Mouse (Mus musculus): ENCODE measurements around the gene Scgb1a1.
"Not testable (repeated sequence)": the region's sequence is repeated elsewhere in the genome, so short reads cannot be mapped to it uniquely, and the experiment has no call there.

Gene Scgb1a1

DNA sequence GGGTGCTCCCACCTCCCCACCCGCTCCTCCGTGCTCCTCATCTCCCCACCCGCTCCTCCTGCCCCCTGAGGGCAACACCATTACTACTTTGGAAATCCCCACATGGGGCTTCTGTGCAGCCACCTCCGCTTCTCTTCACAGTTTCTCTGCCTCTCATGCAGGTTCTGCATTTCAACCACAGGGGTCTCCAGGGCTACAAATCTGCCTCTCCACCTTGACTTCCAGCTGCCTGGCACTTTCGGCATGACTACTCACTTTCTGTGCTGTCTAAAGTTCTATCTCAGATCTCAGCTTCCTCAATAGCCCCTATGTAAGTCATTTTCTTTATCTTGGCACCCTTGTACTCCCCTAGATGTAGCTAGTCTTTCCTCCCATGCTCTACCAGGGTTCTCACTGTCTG is 20.5 kb downstream of the Scgb1a1 start:
- no peak for DNase-seq (ENCODE audit: low spot score in 2 of 2)

DNA sequence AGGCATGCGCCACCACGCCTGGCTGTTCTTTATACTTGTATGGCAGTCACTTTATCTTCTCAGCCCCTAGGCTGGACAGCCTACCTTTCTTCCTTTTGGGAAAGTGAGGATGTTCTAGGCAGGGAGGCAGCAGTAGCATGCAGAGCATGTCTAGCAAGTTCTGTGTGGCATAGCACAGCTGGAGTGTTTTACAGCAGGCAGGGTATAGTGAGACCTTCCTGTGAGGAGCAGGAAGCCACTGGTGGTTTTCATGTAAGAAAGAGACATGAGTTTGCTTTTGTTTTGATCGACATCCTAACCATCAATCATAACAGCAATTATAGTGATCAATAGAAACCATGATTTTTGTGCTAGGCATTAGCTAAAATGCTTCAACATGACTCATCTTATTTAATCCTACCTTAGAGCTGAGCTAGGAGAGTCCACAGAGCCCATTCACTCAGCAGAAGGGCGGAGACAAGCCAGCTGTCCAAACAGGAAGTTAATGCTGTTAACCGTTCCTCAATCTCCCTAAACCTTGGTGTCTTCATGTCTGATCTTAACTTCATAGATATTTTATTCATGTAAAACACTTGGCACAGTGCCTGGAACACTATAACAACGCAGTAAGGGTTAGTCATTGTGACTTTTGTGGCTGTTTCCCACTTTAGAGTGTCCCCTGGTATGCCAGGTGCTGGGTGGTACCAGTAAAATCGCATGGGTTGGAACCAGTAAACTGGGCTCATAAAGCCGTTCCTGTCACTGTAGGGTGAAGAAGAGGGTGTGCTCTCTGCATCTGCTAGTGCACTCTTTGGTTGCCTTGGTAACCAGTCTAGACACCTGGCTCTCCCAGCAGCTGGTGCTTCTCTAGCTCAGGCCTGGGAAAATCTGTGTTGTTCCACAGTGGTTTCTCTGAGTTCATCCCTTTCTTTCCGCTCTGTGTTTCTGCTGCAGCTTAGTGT is 21.9 kb downstream of the Scgb1a1 start:
- no peak for DNase-seq (ENCODE audit: low spot score in 2 of 2)

DNA sequence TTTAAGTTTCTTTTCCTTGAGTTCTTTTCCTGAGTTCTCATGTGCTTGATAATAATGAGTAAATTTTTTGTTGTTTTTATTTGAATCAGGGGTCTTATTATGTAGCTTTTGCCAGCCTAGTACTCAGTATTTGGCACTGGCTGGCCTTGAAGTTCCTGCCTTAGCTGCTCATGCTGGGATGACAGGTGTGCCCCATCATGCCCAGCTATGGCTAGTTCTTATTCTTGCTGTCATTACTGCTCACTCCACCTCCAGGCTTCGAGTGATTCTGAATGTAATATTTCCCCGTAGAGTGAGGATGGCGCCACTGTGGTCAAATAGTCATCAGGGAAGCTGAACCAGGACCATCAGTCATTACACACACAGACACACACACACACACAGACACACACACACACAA is 23.9 kb downstream of the Scgb1a1 start:
- DNase-seq (ENCODE audit: low spot score in 2 of 2) = no peak

- no peak for DNase-seq (ENCODE audit: low spot score in 2 of 2)
Measured at GRCm38 (mm10) chr19:9062822-9063221, 24.9 kb downstream of the Scgb1a1 start.

DNA sequence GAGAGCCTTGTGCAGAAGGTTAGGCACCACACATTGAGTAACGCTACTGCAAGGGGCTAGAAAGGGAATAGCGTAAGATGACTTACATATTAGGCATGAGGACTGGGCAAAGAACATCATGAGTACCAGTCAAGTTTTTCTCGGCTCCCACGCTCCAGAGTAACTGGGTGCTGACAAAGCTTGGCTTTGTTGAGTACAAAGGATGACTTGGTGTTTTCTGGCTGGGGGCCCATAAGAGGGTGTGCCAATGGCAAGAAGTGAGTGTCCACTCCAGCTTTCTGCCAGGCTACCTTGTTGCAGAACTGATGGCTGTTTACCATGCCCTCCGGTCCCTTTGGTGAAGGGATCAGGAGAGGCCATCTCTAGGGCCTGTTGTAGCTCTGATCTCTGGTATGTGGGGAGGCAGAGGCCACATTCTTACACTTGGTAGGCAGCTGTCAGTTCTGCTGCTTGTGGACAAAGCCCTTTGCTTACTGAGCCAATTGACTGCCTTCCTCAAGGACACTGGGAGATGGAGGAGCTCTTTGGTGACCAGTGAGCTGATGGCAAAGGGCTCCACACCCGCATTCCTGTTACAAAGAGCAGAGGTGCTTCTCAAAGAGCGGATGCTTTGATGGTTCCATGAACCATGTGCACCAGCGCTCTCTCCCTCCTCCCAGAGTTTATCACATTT is 26.4 kb downstream of the Scgb1a1 start:
- no peak for DNase-seq (ENCODE audit: low spot score in 2 of 2)

DNA sequence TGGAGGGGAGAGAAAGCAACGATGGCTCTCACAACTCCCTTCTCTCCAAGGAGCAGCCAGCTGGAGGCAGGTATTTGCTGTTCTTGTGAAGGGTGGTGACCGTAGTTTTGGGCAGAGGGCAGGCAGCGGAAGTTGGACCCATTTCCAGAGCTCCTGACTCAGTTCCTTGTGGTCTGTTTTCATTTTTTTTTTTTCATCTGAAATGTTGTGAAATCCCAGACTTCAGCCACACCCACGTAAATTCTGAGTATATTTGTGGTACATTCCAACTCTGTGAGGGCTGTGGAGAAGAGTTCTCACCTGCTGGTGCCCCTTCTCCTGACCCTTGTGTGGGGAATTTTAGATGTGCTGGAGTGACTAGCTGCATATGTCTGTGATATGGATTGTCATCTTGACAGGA is 27.7 kb downstream of the Scgb1a1 start:
- no peak for DNase-seq (ENCODE audit: low spot score in 2 of 2)

- DNase-seq (ENCODE audit: low spot score in 2 of 2) = no peak
Measured at GRCm38 (mm10) chr19:9059391-9059790, 28.4 kb downstream of the Scgb1a1 start.

- DNase-seq (ENCODE audit: low spot score in 2 of 2) = no peak
Measured at GRCm38 (mm10) chr19:9058944-9059343, 28.8 kb downstream of the Scgb1a1 start.

GRCm38 (mm10) chr19:9058331-9058884 is 29.4 kb downstream of the Scgb1a1 start:
- DNase-seq (ENCODE audit: low spot score in 2 of 2) = no peak

DNA sequence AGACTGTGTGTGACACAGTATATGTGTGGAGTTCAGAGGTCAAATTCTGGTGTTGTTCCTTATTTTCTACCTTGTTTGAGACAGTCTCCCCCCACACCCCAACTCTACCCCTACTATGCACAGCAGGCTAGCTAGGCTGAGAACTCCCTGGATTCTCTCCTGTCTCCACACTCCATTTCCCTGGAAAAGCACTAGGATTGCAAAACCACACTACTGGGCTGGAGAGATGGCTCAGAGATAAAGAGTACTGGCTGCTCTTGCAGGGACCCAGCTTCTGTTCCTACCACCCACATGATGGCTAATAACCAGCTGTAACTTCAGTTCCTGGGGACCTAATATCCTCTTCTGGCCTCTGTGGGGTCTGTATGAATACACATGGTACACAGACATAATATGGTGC is 30.1 kb downstream of the Scgb1a1 start:
- no peak for DNase-seq (ENCODE audit: low spot score in 2 of 2)

GRCm38 (mm10) chr19:9055703-9056355 is 31.9 kb downstream of the Scgb1a1 start:
- no peak for DNase-seq (ENCODE audit: low spot score in 2 of 2)

DNA sequence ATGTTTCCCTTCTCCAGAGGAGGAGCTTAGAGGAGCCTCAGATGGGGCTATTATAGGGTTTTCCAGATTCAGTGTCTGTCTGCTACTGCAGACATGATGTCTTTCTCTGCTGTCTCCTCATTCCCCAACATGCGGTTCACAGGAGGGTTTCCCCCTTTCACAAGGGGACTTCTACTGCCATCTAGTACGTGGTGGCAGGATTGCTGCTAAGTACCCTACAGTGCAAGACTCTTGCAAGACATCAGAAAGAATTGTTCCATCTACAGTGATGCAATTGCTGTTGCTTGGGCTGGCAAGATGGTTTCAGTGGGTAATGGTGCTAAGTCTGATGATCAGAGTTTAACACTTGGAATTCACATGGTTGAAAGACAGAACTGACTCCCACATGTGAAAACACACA is 32.6 kb downstream of the Scgb1a1 start:
- DNase-seq (ENCODE audit: low spot score in 2 of 2) = no peak

- DNase-seq (ENCODE audit: low spot score in 2 of 2) = no peak
Measured at GRCm38 (mm10) chr19:9052803-9053431, 34.8 kb downstream of the Scgb1a1 start.

DNA sequence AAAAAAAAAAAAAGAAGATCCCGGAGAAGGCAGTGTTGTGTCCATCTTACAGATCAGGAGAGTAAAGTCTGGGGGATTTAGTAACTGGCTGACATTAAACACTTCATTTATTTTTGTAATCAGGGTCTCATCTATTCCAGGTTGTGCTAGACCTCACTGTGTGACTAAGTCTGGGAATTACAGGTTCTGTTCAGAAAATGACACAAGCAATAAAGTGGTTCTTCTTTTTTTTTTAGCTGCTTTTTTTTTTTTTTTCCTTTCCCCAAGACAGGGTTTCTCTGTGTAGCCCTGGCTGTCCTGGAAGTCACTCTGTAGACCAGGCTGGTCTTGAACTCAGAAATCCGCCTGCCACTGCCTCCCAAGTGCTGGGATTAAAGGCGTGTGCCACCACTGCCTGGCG is 35.8 kb downstream of the Scgb1a1 start:
- DNase-seq (ENCODE audit: low spot score in 2 of 2) = not testable (repeated sequence)

DNA sequence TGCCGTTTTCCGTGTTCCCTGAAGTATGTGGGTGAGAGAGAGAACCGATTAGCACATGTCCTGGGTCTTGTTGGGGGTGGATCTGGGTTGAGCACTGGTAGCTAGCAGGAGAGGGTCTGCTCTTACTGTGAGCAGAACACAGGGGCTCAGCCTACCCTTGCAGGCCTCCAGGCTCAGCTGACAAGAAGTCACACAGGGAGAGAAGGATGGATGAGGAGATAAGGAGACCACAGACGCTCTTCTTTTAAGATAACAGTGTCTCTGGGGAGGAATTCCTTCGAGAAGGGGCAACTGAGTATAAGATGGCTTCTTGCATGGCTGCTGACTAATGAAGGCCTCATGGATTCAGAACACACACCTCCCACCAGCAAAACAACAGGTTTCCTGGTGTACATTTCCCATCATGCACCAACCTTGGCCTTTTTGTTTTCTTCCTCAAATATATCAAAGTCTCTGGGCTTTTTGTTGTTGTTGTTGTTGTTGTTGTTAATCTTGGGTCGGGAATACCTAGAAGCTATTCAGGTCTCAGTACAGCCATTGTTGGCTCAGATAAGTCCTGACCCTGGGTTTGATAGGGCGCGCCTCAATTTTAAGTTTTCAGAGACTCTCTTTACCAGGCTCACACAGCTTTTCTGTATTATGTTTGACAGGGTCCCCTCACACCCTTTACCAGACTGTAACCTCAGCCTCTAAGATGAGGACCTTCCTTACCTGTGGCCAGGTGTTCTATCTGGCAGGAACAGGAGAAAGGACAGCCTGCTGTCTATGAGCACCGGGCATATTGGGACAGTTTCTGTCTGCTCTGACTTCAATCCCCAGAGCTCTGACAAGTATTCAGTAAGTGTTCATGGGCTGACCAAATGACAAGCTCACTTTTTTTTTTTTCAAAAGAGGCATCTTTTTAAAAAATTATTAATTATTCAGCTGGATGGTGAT is 37.2 kb downstream of the Scgb1a1 start:
- DNase-seq (ENCODE audit: low spot score in 2 of 2) = no peak

DNA sequence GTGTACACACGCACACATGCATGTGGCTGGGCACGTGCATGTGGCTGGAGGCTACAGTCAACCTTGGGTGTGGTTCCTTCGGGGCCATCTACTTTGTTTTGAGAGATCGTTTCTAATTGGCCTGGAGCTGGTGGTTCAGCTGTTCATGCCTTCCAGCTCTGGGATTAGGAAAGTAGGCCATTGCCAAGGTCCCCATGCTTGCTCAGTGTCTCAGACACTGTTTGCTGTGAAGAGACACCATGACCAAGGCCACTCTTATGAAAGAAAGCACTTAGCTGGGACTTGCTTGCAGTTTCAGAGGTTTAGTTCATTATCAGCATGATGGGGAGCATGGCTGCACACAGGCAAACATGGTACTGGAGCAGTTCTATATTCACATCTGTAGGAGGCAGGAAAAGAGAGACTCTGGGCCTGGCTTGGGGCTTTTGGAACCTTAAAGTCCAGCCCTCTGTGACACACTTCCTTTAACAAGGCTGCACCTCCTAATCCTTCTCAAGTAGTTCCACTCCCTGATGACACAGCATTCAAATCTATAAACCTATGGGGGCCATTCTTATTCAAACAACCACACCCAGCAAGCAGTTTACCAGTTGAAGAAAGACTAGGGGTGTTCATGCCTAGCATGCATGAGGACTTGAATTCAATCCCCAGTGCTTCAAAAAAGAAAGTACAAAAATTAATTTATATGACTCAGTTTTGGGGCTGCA is 38.6 kb downstream of the Scgb1a1 start:
- DNase-seq (ENCODE audit: low spot score in 2 of 2) = no peak

DNA sequence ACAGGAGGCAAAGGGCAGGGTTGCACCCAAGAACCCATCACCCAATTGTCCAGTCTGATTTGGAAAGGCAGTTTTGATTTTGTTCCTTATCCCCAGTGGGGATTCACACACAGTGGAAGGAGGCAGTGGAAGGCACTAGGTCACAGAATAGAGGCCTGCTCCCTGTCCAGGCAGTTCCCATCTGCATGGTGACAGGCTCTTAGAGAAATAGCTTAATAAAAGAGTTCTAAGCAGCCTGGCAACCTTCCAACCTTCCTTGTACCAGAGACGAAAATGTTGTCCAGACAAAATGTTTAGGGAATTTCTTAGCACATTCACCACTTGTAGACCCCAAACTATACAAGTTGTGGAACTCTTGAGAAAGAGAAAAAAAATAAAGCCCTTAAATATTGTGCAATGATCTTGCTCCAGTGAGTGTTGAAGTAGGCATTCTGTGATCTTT is 39.8 kb downstream of the Scgb1a1 start:
- no peak for DNase-seq (ENCODE audit: low spot score in 2 of 2)

GRCm38 (mm10) chr19:9047207-9047945 is 40.4 kb downstream of the Scgb1a1 start:
- DNase-seq (ENCODE audit: low spot score in 2 of 2) = no peak

DNA sequence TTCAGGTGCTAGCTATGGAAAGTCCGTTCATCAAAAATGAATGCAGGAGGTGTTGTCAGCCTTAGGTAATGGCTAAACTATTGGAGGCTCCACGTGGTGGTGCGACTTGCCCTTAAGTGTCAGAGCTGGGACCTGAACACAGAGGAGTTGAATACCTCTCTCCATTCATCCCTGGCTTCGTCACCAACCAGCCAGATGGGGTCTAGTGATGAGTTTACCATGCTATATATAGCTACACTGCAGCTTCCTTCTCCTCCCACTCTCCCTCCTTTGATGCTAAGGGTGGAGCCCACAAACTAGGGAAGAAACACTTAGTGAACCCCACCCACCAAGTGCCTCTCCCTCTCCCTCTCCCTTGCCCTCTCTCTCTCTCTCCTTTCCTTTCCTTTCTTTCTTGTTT is 43.5 kb downstream of the Scgb1a1 start:
- no peak for DNase-seq (ENCODE audit: low spot score in 2 of 2)

Data from frontal cortex, postnatal 25 days (tissue).